Mouse (Mus musculus) E14TG2a.4 (cell line): ENCODE results near the gene Acrbp.

Experiments
- CTCF ChIP-seq: conservative IDR thresholded peaks from 2 replicates; pipeline ENCODE4 v1.5.1; 2014; ENCODE audit warnings: low read length
- NANOG ChIP-seq: IDR thresholded peaks from 2 replicates; pipeline ENCODE4 v1.6.1; 2014; ENCODE audit warnings: borderline replicate concordance, low read length, mixed read lengths

DNA sequence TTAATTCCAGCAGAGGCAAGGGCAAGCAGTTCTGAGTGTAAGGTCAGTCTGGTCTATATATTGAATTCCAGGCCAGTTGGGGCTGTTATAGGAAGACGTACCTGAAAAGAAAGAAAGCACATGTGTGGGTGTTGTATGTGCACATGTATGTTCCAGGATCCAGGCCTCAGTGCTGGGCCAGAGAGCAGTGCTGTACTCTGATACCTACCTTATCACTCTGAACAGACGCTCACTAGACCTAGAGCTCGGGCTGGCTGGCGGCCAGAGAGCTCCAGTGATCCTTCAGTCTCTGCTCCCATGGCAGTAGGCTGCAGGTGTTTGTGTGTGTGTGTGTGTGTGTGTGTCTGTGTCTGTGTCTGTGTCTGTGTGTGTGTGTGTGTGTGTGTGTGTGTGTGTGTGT, 54.7 kb downstream of the Acrbp start:
- TF ChIP-seq CTCF (no peak), NANOG (no peak)
